Mouse (Mus musculus): ENCODE data around the gene Tmod2. TPM values are rescaled to one million over a fixed set of nuclear protein-coding genes. Genes with fewer than 3 reads are reported as not detected.

Gene Tmod2
- polyA plus RNA-seq, 1 experiment from 2014 or later = 5.2 TPM

DNA sequence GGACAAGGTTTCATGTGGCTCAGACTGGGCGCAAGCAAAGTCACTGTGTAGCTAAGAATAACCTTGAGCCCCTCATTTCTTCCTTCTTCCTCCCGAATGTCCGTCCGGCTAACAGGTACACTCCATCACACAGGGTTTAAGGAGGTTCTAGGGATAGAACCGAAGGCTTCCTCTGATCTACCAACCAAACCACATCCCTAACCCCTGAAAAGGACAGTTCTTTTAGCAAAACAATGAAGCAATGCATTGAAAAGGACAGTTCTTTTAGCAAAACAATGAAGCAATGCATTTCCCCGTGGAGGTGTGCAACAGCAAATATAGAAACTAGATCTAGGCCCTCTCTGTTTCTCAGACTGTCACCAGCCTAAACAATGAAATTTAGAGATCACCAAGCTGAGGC lies 46.2 kb downstream of the Tmod2 start:
- WGBS = 77% methylated on average over 6 of the region's 6 CpGs
- Histone ChIP-seq H3K36me3 (no peaks in the 10 kb centered on the region), H3K4me1 (replicated peaks) (no peaks in the 10 kb centered on the region), H3K4me3 (no peak overlapping the region), H3K9me3 (replicated peaks) (no peaks in the 10 kb centered on the region), H3K9ac (no peak overlapping the region), H3K27me3 (no peaks in the 10 kb centered on the region), H3K27ac (no peak overlapping the region), H3K4me2 (no peak overlapping the region)
- no peak for ATAC-seq (replicated peaks; ENCODE audit: insufficient number of reproducible peaks, insufficient read depth, low FRiP score, low read depth)

DNA sequence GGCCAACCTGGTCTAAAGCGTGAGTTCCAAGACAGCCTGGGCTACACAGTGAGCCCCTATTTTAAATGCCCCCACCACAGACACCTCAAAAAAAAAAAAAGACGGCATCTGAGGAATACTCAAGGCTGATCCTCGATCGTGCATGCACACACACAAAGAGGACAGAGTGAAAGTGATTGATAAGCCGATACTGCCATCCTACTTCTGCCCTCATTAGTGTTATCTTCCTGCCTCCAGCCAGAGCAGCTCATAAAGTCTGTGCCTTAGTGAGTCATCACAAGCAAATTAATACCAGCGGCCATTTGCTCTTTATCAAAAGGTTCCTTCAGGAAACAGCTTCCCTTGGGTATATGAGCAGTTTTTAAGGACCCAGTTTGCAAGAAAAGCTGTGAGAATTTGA lies 47.5 kb downstream of the Tmod2 start:
- Histone ChIP-seq H3K27me3 (no peaks in the 10 kb centered on the region), H3K27ac (no peak overlapping the region), H3K36me3 (no peaks in the 10 kb centered on the region), H3K9me3 (replicated peaks) (no peaks in the 10 kb centered on the region), H3K9ac (no peak overlapping the region), H3K4me3 (no peak overlapping the region), H3K4me1 (replicated peaks) (no peaks in the 10 kb centered on the region), H3K4me2 (no peak overlapping the region)
- ATAC-seq (replicated peaks; ENCODE audit: insufficient number of reproducible peaks, insufficient read depth, low FRiP score, low read depth) = no peak
- WGBS = 59% methylated on average over 6 of the region's 6 CpGs

DNA sequence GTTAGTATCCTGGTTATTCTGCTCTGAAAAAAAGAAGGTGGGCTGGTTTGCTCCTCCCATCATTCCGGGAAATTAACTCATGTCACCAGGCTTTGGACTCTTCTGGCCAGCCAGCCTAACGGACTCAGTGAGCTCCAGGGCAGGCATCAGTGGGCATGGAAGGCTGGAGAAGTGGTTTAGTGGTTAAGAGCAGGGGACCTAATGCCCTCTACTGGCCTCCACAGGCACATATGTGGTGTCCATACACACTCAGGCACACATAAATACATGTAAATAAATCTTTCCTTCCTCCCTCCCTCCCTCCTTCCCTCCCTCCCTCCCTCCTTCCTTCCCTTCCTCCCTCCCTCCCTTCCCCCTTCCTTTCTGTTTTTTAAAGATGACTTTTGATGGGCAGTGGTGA lies 47.9 kb downstream of the Tmod2 start:
- Histone ChIP-seq H3K9ac (no peak overlapping the region), H3K9me3 (replicated peaks) (no peaks in the 10 kb centered on the region), H3K4me2 (no peak overlapping the region), H3K27ac (no peak overlapping the region), H3K36me3 (no peaks in the 10 kb centered on the region), H3K27me3 (no peaks in the 10 kb centered on the region), H3K4me1 (replicated peaks) (no peaks in the 10 kb centered on the region), H3K4me3 (no peak overlapping the region)
- WGBS = 73% methylated on average over 2 of the region's 2 CpGs
- ATAC-seq (replicated peaks; ENCODE audit: insufficient number of reproducible peaks, insufficient read depth, low FRiP score, low read depth) = no peak

DNA sequence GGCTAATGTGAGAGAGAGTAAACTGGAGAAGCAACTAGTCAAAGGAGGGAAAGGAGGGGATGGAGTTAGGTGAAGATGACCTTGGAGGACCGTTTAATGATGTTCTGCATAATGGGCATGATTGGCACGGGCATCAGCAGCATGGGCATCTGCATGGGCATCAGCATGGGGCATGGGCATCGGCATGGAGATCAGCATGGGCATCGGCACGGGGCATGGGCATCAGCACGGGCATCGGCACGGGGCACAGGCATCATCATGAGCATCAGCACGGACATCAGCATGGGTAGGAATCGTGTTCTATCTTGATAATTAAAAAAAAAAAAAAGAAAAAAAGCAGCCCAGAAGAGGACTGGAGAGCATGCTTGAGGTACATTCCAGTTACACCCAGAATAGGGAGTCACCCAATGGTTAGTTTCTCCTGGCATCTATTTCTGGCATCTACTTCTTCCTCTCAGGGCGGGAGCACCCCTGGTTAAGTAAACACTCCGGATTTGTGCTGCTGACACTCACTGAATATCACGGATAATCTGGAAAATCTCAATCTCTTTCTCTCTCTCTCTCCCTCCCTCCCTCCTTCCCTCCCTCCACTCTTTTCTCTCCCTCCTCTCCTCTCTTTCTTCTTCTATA lies 50.0 kb downstream of the Tmod2 start:
- no peak overlapping the region for H3K9ac ChIP-seq
- no peaks in the 10 kb centered on the region for H3K9me3 ChIP-seq (replicated peaks)
- no peak for ATAC-seq (replicated peaks; ENCODE audit: insufficient number of reproducible peaks, insufficient read depth, low FRiP score, low read depth)
- 78% methylated on average over 13 of the region's 13 CpGs for WGBS
- no peak overlapping the region for H3K4me3 ChIP-seq
- H3K4me2 ChIP-seq = no peak overlapping the region
- H3K27ac ChIP-seq = no peak overlapping the region
- H3K36me3 ChIP-seq = no peaks in the 10 kb centered on the region
- no peaks in the 10 kb centered on the region for H3K27me3 ChIP-seq
- peaks cover 10% of the 10 kb centered on the region for H3K4me1 ChIP-seq (replicated peaks)

DNA sequence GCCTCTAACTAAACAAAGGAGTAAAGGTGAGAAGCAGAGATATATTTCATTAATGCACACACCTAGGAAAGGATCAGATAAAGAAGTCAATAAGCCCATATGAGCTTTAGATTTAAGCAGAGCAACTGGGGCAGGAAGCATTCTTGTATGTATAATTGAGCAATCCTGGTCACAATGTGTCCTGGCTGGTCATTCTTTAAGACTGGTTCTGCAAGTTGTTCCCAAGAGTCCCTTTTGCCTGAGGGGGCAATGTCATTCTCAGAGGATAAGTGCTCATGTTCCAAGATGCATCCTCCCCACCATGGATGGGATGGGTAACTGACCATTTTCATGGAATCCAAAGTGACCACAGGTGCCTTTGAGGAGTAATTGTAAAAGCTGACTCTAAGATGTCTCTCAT lies 50.8 kb downstream of the Tmod2 start:
- Histone ChIP-seq H3K36me3 (no peaks in the 10 kb centered on the region), H3K27me3 (no peaks in the 10 kb centered on the region), H3K4me2 (no peak overlapping the region), H3K4me1 (replicated peaks) (peaks cover 12% of the 10 kb centered on the region), H3K9me3 (replicated peaks) (no peaks in the 10 kb centered on the region), H3K9ac (no peak overlapping the region), H3K27ac (no peak overlapping the region), H3K4me3 (no peak overlapping the region)
- no peak for ATAC-seq (replicated peaks; ENCODE audit: insufficient number of reproducible peaks, insufficient read depth, low FRiP score, low read depth)

DNA sequence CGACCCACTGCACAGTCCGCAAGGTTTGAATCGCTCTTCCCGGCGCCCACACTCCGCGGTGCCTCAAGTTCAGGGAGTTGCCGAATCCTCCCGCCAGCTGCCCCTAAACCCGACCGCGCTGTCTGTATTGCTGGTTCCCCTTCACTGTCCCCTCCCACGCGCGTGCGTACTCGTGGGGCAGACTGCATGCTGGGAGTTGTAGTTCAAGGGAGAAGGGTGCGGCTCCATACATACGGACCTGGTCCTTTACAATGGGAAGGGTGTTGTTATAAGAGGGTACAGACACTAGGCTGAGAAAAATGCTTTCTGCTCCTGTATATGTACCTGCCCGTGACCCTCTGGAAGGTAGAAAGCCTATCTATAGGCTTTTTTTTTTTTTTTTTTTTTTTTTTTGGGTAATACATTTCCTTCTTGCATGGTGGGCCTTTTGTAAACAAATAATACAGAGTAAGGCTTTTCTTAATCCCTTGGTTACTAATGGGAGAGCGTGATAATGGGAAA lies 51.6 kb downstream of the Tmod2 start, which contains the start of gene Tmod3:
Gene Tmod3, minus strand, starts transcription at position 146 of the 501 bp plus-strand sequence.
- ATAC-seq (replicated peaks; ENCODE audit: insufficient number of reproducible peaks, insufficient read depth, low FRiP score, low read depth) = peak; percentile 95
- Histone ChIP-seq H3K27ac (peak within 1 kb of the TSS; percentile 93), H3K27me3 (no peaks in the 10 kb centered on the region), H3K36me3 (no peaks in the 10 kb centered on the region), H3K4me1 (replicated peaks) (peaks cover 12% of the 10 kb centered on the region), H3K4me2 (peak within 1 kb of the TSS; percentile 78), H3K4me3 (peak within 1 kb of the TSS; percentile 95), H3K9me3 (replicated peaks) (no peaks in the 10 kb centered on the region), H3K9ac (peak within 1 kb of the TSS; percentile 96)
- WGBS = 3% methylated on average over 21 of the region's 21 CpGs

DNA sequence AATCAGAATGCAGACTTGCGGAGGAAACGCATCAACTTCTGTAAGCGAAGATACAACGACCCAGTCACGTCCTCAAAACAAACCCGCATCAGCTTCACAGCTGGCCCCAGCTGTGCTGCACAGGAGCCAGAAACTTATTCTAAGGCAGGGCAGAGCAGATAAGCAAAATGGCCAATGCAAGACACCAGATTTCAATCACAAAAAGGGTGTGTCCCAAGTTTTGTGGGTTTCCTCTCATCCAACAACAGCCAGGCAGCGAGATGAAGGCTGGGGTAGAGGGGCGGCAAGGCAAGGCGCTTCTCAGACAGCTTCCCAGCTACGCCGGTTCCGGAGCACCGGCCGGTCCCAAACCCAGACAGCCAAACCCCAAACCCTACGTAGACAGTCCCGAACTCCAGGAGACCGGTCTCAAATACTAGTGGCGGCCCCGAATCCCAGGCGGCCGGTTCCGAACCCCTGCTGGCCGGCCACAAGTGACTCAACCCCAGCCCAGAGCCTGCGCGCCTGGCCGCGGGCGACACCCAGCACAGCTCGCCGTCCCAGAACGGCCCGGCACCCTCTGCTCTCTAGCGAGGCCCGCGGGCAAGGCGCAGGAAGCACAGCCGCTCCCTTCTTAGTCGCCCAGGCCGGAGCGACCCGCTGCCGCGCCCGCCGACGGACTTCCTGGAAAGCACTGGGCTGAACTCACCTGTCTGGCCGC lies 52.2 kb downstream of the Tmod2 start:
- H3K4me2 ChIP-seq = peak overlapping the region; percentile 78
- peak; percentile 87 for ATAC-seq (replicated peaks; ENCODE audit: insufficient number of reproducible peaks, insufficient read depth, low FRiP score, low read depth)
- H3K27ac ChIP-seq = peak overlapping the region; percentile 93
- peak overlapping the region; percentile 96 for H3K9ac ChIP-seq
- peak overlapping the region; percentile 95 for H3K4me3 ChIP-seq
- H3K4me1 ChIP-seq (replicated peaks) = peaks cover 12% of the 10 kb centered on the region
- H3K27me3 ChIP-seq = no peaks in the 10 kb centered on the region
- H3K9me3 ChIP-seq (replicated peaks) = no peaks in the 10 kb centered on the region
- H3K36me3 ChIP-seq = no peaks in the 10 kb centered on the region
- under 1% methylated on average over 47 of the region's 47 CpGs for WGBS

DNA sequence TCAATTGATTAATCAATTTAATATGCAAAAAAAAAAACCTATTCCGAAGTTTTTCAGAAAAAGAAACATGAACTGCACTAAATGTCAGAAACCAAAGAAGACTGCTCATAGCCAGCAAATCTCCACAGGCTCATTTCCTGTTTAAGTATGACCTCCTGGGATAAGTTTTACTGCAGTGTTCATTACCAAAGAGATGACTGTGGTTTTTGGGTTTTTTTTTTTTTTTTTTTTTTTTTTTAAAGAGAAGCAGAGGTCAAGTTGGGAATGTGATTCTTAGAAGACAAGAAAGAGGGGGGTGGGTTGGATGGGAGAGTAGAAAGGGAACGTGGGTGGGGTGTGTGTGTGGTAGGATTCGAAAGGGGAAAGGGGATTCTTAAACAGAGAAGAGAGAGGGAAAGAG lies 52.8 kb downstream of the Tmod2 start:
- 16% methylated on average over 3 of the region's 3 CpGs for WGBS
- peak overlapping the region; percentile 78 for H3K4me2 ChIP-seq
- H3K9ac ChIP-seq = peak overlapping the region; percentile 96
- no peaks in the 10 kb centered on the region for H3K36me3 ChIP-seq
- H3K4me3 ChIP-seq = peak overlapping the region; percentile 95
- no peaks in the 10 kb centered on the region for H3K9me3 ChIP-seq (replicated peaks)
- H3K27ac ChIP-seq = peak overlapping the region; percentile 93
- ATAC-seq (replicated peaks; ENCODE audit: insufficient number of reproducible peaks, insufficient read depth, low FRiP score, low read depth) = no peak
- H3K4me1 ChIP-seq (replicated peaks) = peaks cover 12% of the 10 kb centered on the region
- no peaks in the 10 kb centered on the region for H3K27me3 ChIP-seq

DNA sequence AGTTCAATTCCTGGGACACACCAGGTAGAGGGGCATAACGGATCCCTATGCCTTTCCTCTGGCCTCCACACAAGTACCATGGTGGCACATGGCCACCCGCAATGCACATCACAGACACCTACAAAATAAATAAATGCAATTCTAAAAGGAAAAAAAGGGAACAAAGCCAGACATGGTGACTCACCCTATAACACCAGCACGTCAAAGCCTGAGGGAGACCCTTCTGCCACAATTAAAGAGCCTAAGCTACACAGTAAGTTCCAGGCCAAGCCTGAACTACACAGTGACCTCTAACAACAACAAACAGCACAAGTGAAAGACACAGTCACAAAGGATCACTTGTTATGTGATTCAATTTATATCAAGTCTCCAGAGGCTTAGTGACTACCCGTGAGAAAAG lies 57.4 kb downstream of the Tmod2 start:
- Histone ChIP-seq H3K9ac (no peak overlapping the region), H3K4me3 (no peak overlapping the region), H3K36me3 (no peaks in the 10 kb centered on the region), H3K4me1 (replicated peaks) (peaks cover 24% of the 10 kb centered on the region), H3K27me3 (no peaks in the 10 kb centered on the region), H3K27ac (no peak overlapping the region), H3K9me3 (replicated peaks) (no peaks in the 10 kb centered on the region), H3K4me2 (no peak overlapping the region)
- no peak for ATAC-seq (replicated peaks; ENCODE audit: insufficient number of reproducible peaks, insufficient read depth, low FRiP score, low read depth)
- 70% methylated on average over 4 of the region's 4 CpGs for WGBS

DNA sequence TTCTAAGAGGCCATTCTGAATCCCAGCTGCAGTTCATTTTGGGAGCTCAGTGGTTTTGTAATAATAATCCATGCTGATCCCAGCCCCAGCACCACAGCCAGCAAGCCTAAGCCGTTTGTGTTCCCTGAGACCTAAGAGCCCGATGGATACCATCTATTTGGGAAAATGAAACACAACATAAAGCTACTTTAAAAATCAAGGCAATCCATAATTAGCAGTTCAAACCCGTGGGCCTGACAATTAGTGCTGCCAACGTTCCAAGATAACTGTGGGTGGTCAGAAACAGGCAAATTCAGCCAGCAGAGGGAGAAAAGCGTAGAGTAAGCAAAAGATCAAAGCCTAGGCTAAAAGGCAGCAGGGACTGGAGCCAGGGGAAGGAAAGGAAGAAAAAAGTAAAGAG lies 59.8 kb downstream of the Tmod2 start:
- Histone ChIP-seq H3K4me1 (replicated peaks) (peaks cover 21% of the 10 kb centered on the region), H3K36me3 (no peaks in the 10 kb centered on the region)
- WGBS = 51% methylated on average over 5 of the region's 5 CpGs

DNA sequence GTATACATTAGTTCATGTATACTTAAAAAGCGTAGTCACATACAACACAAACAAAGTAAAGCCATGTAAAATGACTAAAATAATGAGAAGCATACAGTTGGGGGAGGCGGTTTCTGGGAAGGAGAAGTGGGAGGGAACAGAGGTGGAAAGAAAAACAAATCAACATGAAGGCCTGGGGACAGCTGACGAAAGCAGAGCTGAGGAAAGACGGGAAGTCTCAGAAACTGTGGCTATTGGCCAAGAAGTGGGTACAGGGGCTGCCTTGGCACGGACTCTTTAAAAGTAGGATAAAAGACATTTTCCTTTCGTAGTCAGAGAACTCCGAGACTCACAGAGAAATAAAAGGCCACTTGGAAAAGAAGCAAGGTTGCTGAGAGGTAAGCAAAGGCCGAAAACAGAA lies 62.1 kb downstream of the Tmod2 start:
- H3K4me1 ChIP-seq (replicated peaks) = peaks cover 23% of the 10 kb centered on the region
- peak; percentile 56; the same call in 1 of the 2 replicates for ATAC-seq (replicated peaks; ENCODE audit: insufficient number of reproducible peaks, insufficient read depth, low FRiP score, low read depth)
- H3K4me2 ChIP-seq = 0 out of 2 replicates have a peak overlapping the region, but pooled peaks have one; percentile 26
- H3K36me3 ChIP-seq = no peaks in the 10 kb centered on the region
- 0 out of 2 replicates have a peak overlapping the region, but pooled peaks have one; percentile 3 for H3K4me3 ChIP-seq
- no peaks in the 10 kb centered on the region for H3K27me3 ChIP-seq
- peak overlapping the region; percentile 53 for H3K27ac ChIP-seq
- H3K9me3 ChIP-seq (replicated peaks) = no peaks in the 10 kb centered on the region
- H3K9ac ChIP-seq = no peak overlapping the region
- WGBS = 51% methylated on average over 8 of the region's 8 CpGs

More for the DNA sequence above, 59.8 kb downstream of the Tmod2 start:
- Histone ChIP-seq H3K4me2 (no peak overlapping the region), H3K9me3 (replicated peaks) (no peaks in the 10 kb centered on the region), H3K27ac (no peak overlapping the region; the same call in 1 of the 2 replicates), H3K9ac (no peak overlapping the region), H3K27me3 (no peaks in the 10 kb centered on the region), H3K4me3 (no peak overlapping the region)
- ATAC-seq (replicated peaks; ENCODE audit: insufficient number of reproducible peaks, insufficient read depth, low FRiP score, low read depth) = no peak

All from heart, embryonic 15.5 days (tissue).